Mouse (Mus musculus) intestine, embryonic 15.5 days (tissue): ENCODE results near the gene Tenm2. TPM values are rescaled to one million over a fixed set of nuclear protein-coding genes. Genes with fewer than 3 reads are reported as not detected.
A peak's percentile ranks its signal among the peaks of the same experiment; 100 is the strongest.

Experiments used
- ATAC-seq: fragments of 200-750 bp; cut with Nextera tagmentation; 2 replicates; pipeline ENCODE4 v1.8.0; 2017; ENCODE audit warnings: moderate TSS enrichment, moderate library complexity
- H3K27ac ChIP-seq: fragments of 300-500 bp; sonication (generic); 2 replicates; pipeline ENCODE4 v1.5.1; 2015; ENCODE audit warnings: mild to moderate bottlenecking, inconsistent platforms
- H3K27me3 ChIP-seq: fragments of 300-500 bp; sonication (generic); replicated peaks from 2 replicates; pipeline ENCODE4 v1.6.1; 2015; ENCODE audit warnings: inconsistent platforms
- H3K36me3 ChIP-seq: fragments of 300-500 bp; sonication (generic); 2 replicates; pipeline ENCODE4 v1.6.1; 2015; ENCODE audit warnings: inconsistent platforms
- H3K4me1 ChIP-seq: fragments of 300-500 bp; sonication (generic); replicated peaks from 2 replicates; pipeline ENCODE4 v1.6.1; 2015; ENCODE audit warnings: inconsistent platforms
- H3K4me2 ChIP-seq: fragments of 300-500 bp; sonication (generic); replicated peaks from 2 replicates; pipeline ENCODE4 v1.6.1; 2015; ENCODE audit warnings: mild to moderate bottlenecking, inconsistent platforms
- H3K4me3 ChIP-seq: fragments of 300-500 bp; sonication (generic); replicated peaks from 2 replicates; pipeline ENCODE4 v1.5.1; 2015; ENCODE audit warnings: inconsistent platforms
- H3K9ac ChIP-seq: fragments of 300-500 bp; sonication (generic); 2 replicates; pipeline ENCODE4 v1.6.1; 2015; ENCODE audit warnings: inconsistent platforms
- H3K9me3 ChIP-seq: fragments of 300-500 bp; sonication (generic); 2 replicates; pipeline ENCODE4 v1.6.1; 2016; ENCODE audit warnings: inconsistent platforms
- WGBS: fragments of 180-500 bp; shearing (Covaris S2); methylation state at CpG from one replicate; pipeline ENCODE4 v1.1.7; 2015; 5-methylcytosine and 5-hydroxymethylcytosine counted together
- polyA plus RNA-seq: library from polyadenylated mRNA; unstranded; fragments of >200 nt; fragmentation: Nextera tagmentation; extraction: Ambion mirVana; gene quantifications from 2 replicates; pipeline ENCODE4 v1.2.1, GENCODE M21; 2015

The Tenm2 gene
- polyA plus RNA-seq, 1 experiment from 2014 or later = 0.65 TPM

DNA sequence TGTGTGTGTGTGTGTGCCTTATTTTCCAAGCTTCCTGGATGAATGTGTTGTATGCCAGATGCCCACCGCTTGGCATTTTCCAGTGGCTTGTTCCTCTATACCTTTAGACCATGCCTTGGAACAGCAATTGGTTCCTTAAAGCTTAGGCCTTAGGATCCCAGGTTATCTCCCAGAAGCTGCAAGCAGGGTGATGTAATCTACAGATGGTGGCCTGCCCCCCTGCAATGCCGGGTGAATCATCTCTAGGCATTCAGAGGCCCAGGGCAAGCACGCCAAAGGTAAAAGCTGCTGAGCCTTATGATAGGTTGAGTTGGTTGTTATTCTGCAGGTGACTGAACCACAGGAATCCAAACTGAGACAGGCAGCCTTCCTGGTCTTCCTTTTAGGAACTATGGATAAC lies 1253.0 kb downstream of the Tenm2 start:
- H3K9ac ChIP-seq = no peak overlapping the region
- H3K4me2 ChIP-seq = no peak overlapping the region
- H3K4me3 ChIP-seq = no peak overlapping the region
- no peaks in the 10 kb centered on the region; the same call in 1 of the 2 replicates for H3K27me3 ChIP-seq
- H3K9me3 ChIP-seq = no peaks in the 10 kb centered on the region
- no peaks in the 10 kb centered on the region for H3K36me3 ChIP-seq
- no peak overlapping the region for H3K27ac ChIP-seq
- peaks cover 4% of the 10 kb centered on the region; the same call in 1 of the 2 replicates for H3K4me1 ChIP-seq
- ATAC-seq = no peak
- WGBS = 69% methylated on average over 3 of the region's 3 CpGs

DNA sequence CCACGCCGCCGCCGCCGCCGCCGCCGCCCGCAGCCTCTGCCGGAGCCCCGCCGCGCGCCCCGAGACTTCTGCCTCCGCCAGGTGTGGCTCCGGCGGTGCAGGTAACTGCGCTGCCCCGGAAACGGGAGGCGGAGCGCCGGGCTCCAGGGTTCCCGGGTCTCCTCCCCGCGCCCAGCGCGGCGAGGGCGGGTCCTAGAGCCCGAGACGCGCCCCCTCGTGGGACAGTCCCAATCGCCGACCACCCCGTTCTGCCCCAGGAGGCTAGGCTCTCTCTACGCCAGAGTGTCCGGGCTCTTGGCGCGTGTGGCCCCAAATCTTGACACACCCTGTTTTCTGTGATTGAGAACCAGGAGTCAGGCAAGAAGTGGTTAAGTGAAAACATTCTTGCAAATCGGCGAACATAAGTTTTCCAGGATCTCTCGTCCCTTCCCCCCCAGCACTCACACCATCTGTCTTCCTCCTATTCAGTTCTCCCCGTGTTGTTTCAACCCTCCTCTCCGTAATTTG lies 1255.3 kb downstream of the Tenm2 start, which contains the start of gene Wwc1:
Wwc1 (minus strand) TSS at position 117 of the 507 bp plus-strand sequence.
- H3K27ac ChIP-seq = peak within 1 kb of the TSS; percentile 24
- peaks cover 3% of the 10 kb centered on the region; the same call in 1 of the 2 replicates for H3K4me1 ChIP-seq
- H3K27me3 ChIP-seq = no peaks in the 10 kb centered on the region; the same call in 1 of the 2 replicates
- peak within 1 kb of the TSS; percentile 76 for H3K4me3 ChIP-seq
- WGBS = 0% methylated on average over 26 of the region's 47 CpGs
- no peaks in the 10 kb centered on the region for H3K9me3 ChIP-seq
- H3K9ac ChIP-seq = peak within 1 kb of the TSS; percentile 65
- peak; percentile 89 for ATAC-seq
- peak within 1 kb of the TSS; percentile 93 for H3K4me2 ChIP-seq
- no peaks in the 10 kb centered on the region for H3K36me3 ChIP-seq

DNA sequence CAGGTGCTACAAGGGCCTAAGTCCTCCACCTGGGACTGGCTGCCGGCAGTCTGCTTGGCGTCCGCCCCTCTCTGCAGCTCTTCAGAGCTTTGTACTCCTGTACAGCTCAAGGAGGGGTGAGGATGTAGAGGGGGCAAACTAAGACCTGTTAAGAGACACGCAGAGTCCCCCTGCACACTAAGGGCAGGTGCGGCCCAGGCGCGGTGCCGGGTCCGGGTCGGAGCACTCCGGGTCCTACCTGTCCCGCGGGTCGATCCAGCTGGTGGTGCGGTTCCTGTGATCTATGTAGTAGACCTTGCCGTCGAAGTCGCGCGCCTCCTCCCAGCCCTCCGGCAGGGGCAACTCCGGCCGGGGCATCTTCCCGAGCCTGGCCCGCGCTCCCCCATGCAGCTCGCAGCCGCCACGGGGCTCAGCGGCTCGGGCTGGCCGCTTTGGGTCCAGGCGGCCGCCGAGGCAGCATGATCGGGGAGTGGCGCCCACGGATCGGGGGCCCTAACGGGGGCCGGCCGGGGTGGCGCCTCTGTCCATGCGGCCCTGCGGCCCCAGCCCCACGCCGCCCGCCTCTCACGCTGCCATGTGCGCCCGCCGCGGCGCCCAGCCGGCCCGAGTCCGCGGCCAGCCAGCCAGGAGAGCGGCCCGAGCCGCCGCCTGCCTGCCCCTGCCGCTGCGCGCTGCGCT lies 1255.9 kb downstream of the Tenm2 start:
- H3K9me3 ChIP-seq = no peaks in the 10 kb centered on the region
- H3K4me2 ChIP-seq = peak overlapping the region; percentile 93
- no peaks in the 10 kb centered on the region for H3K36me3 ChIP-seq
- no peaks in the 10 kb centered on the region; the same call in 1 of the 2 replicates for H3K27me3 ChIP-seq
- peak overlapping the region; percentile 65 for H3K9ac ChIP-seq
- H3K4me1 ChIP-seq = peaks cover 5% of the 10 kb centered on the region; the same call in 1 of the 2 replicates
- 0% methylated on average over 63 of the region's 66 CpGs for WGBS
- peak overlapping the region; percentile 76 for H3K4me3 ChIP-seq
- H3K27ac ChIP-seq = peak overlapping the region; percentile 24
- ATAC-seq = peak; percentile 69

DNA sequence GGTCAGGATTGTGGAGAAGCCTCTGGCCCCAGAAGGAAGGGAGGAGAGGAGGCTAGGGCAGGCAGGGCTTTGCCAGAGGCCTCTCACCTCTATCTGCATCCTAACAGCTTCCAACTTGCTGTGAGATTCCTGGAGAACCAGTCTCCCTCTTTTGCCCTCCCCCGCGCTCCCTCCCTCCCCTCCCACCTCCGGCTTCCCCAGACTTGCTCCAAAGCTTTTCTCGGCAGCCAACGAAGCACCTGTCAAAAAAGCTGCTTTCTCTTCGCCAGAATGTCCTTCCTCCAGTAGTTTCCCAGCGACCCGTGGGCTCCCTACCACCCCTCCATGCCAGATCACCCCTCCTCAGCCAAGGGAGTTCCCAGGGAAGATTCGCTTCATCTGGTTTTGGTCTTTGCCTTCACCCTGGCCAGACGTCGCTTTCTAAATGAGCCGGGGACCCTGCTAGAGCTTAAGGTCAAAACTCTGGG lies 1256.5 kb downstream of the Tenm2 start:
- peak overlapping the region; percentile 76 for H3K4me3 ChIP-seq
- H3K27me3 ChIP-seq = no peaks in the 10 kb centered on the region; the same call in 1 of the 2 replicates
- H3K4me2 ChIP-seq = peak overlapping the region; percentile 93
- no peak for ATAC-seq
- H3K9me3 ChIP-seq = no peaks in the 10 kb centered on the region
- H3K9ac ChIP-seq = peak overlapping the region; percentile 65
- peak overlapping the region; percentile 24; the same call in 1 of the 2 replicates for H3K27ac ChIP-seq
- peaks cover 7% of the 10 kb centered on the region; the same call in 1 of the 2 replicates for H3K4me1 ChIP-seq
- no peaks in the 10 kb centered on the region for H3K36me3 ChIP-seq
- 5% methylated on average over 12 of the region's 12 CpGs for WGBS

DNA sequence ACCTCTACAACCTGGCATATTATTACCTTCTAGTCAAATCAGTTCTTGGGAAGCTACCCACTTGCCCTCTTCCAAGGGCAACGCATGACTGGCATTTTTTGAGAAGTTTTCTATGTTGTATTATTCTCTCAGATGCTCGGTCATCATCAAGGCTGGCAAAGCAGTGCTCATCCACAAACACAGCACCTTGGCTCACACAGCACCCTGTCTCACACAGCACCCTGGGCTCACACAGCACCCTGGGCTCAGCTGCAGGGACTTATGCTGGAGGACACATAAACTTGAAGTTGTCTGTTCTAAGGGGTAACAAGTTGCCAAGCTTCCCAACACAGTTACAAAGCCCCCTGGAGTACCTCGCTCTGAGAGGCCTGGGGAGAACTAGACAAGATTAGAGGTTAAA lies 1258.0 kb downstream of the Tenm2 start:
- no peak overlapping the region for H3K27ac ChIP-seq
- no peaks in the 10 kb centered on the region; the same call in 1 of the 2 replicates for H3K27me3 ChIP-seq
- ATAC-seq = no peak
- no peak overlapping the region for H3K9ac ChIP-seq
- H3K36me3 ChIP-seq = no peaks in the 10 kb centered on the region
- WGBS = 83% methylated on average over 3 of the region's 3 CpGs
- H3K4me2 ChIP-seq = peak overlapping the region; percentile 93; the same call in 1 of the 2 replicates
- no peak overlapping the region for H3K4me3 ChIP-seq
- no peaks in the 10 kb centered on the region for H3K9me3 ChIP-seq
- H3K4me1 ChIP-seq = peaks cover 11% of the 10 kb centered on the region; the same call in 1 of the 2 replicates

DNA sequence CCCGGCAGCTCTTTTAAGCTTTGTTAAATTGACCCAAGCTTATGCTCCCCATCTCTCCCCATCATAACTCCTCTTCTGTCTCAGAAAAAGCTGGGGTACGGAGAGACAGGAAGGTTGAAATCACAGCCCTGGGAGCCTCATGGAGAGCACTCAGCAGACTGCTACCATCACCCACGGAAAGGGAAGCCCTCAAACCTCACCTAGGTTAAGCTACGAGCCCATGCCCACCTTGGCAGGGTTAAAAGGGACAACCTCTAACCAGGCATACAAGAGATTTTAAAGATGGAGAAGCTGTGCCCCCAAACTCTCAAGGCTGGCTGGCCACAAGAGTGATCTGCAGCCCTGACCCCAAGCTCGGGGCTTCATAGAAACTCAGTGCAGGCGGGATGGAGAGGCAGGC lies 1258.7 kb downstream of the Tenm2 start:
- Histone ChIP-seq H3K9ac (no peak overlapping the region), H3K9me3 (no peaks in the 10 kb centered on the region), H3K27ac (no peak overlapping the region), H3K4me2 (no peak overlapping the region), H3K36me3 (no peaks in the 10 kb centered on the region), H3K27me3 (no peaks in the 10 kb centered on the region; the same call in 1 of the 2 replicates), H3K4me3 (no peak overlapping the region), H3K4me1 (peaks cover 11% of the 10 kb centered on the region; the same call in 1 of the 2 replicates)
- ATAC-seq = no peak
- WGBS = 66% methylated on average over 6 of the region's 6 CpGs

DNA sequence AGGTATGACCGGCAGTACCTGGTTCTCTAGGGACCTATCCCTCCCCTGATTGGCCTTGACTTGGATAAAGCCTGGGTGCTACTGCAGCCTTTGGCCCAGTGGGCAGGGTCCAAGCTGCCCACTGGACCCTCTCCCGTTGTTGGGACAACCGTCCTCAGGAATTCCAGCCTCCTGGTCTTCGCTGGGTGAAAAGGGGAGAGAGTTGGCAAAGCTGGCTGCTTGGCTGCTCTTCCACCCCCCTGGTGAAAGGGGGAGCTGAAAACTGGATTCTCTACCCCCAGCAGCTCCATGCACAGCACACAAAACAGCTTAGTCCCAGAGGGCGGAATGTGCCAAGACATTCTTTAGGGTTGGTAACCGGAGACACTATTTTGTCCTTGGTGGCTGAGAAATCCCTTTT lies 1259.3 kb downstream of the Tenm2 start:
- Histone ChIP-seq H3K27ac (no peak overlapping the region), H3K4me1 (peaks cover 11% of the 10 kb centered on the region; the same call in 1 of the 2 replicates), H3K27me3 (no peaks in the 10 kb centered on the region; the same call in 1 of the 2 replicates), H3K4me3 (no peak overlapping the region), H3K4me2 (no peak overlapping the region), H3K9me3 (no peaks in the 10 kb centered on the region), H3K36me3 (no peaks in the 10 kb centered on the region), H3K9ac (no peak overlapping the region)
- ATAC-seq = no peak
- WGBS = 55% methylated on average over 6 of the region's 6 CpGs

DNA sequence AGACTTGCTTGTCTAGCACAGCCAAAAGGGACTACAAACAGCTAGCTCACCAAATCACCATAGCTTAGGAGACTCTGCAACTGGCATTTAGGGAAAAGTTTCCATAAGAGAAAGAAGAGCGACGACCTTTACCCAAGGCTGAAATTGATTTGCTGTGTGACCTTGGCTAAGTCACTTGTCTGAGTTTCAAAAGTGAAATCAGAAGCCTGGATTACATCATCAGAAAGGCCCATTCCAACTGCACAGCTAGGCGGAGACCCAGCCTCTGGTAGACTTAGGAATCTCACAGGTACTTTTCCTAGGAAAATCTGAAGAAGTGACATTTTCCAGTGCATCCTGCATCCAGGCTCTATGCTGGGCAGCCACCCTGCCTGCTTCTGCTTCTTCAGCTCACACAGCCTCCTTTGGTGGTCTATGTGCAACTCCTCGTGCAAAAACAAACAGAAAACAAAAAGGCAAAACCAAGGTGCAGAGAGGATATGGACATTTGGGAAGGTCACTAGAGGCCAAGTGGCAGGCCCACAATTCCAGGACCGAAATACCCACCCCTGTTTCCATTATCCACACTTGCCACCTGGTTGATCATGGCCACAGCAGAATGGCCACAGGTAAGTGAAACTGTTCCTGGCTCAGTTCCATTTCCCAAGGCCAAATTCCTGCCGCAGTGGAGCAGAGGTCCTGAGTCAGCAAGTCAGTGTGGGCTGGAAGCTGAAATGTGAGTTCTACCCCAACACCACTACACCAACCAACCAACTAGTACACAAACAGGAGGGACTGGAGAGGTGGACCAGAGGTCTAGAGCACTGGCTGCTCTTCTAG lies 1260.9 kb downstream of the Tenm2 start:
- no peaks in the 10 kb centered on the region for H3K27me3 ChIP-seq
- no peaks in the 10 kb centered on the region for H3K36me3 ChIP-seq
- no peak overlapping the region for H3K9ac ChIP-seq
- H3K27ac ChIP-seq = no peak overlapping the region
- no peak overlapping the region for H3K4me2 ChIP-seq
- WGBS = 83% methylated on average over 6 of the region's 6 CpGs
- peaks cover 15% of the 10 kb centered on the region; the same call in 1 of the 2 replicates for H3K4me1 ChIP-seq
- no peaks in the 10 kb centered on the region for H3K9me3 ChIP-seq
- H3K4me3 ChIP-seq = no peak overlapping the region
- ATAC-seq = no peak

DNA sequence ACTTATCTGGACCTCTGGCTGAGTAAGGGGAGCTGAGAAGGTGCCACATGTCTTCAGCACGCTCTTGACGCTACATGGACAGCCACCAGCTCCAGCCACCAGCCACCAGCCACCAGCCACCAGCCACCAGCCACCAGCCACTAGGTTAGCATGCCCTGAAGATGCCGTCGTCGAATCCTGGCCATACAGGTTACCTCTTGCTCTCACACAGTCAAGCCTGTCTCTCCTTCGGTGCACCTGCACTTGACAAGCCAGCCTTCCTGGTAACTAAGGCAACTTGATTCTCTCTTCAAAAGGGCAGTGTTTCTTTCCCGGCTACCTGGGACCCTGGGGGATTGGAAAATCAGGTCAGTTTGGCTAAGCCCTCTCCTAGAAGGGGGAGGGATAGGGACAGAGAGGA lies 1262.6 kb downstream of the Tenm2 start:
- no peak overlapping the region for H3K9ac ChIP-seq
- no peak for ATAC-seq
- H3K27ac ChIP-seq = no peak overlapping the region
- H3K27me3 ChIP-seq = no peaks in the 10 kb centered on the region
- no peaks in the 10 kb centered on the region for H3K9me3 ChIP-seq
- peaks cover 15% of the 10 kb centered on the region; the same call in 1 of the 2 replicates for H3K4me1 ChIP-seq
- H3K36me3 ChIP-seq = no peaks in the 10 kb centered on the region
- H3K4me2 ChIP-seq = no peak overlapping the region
- no peak overlapping the region for H3K4me3 ChIP-seq
- WGBS = 61% methylated on average over 7 of the region's 7 CpGs

DNA sequence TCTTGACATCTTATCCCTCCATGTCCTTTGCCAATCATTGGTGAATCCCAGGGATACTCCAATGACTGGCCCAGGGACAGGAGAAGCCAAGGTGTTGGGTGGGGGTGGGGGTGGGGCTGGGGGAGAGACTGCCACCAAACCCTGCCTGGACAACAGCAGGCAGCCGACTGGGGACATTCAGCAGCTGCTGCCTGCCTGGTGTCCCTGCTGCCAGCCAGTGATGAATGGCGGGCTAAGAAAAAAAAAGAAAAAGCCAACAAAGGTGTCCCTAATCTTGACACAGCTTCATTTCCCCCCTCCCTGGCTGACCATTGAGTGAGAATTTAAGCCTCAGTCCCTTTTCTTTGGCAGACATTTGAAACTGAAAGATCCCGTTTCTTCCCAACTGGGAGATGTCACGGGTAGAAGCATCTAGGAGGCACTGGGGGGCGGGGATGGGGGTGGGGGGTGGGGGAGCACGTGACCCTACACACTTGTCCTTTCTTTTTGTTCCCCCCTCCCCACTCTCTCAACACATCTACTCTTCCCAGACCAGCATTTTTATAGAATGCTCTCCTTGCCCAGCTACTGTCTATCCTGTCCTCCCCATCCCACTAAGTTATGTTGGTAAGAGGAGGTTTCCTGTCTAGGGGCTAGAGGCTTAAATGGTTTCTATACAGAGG lies 1263.4 kb downstream of the Tenm2 start:
- Histone ChIP-seq H3K27ac (0 out of 2 replicates have a peak overlapping the region, but pooled peaks have one; percentile 78), H3K9me3 (no peaks in the 10 kb centered on the region), H3K4me2 (peak overlapping the region; percentile 39; the same call in 1 of the 2 replicates), H3K4me3 (no peak overlapping the region), H3K27me3 (no peaks in the 10 kb centered on the region), H3K36me3 (no peaks in the 10 kb centered on the region), H3K9ac (no peak overlapping the region), H3K4me1 (peaks cover 15% of the 10 kb centered on the region; the same call in 1 of the 2 replicates)
- ATAC-seq = no peak
- WGBS = 30% methylated on average over 6 of the region's 6 CpGs

DNA sequence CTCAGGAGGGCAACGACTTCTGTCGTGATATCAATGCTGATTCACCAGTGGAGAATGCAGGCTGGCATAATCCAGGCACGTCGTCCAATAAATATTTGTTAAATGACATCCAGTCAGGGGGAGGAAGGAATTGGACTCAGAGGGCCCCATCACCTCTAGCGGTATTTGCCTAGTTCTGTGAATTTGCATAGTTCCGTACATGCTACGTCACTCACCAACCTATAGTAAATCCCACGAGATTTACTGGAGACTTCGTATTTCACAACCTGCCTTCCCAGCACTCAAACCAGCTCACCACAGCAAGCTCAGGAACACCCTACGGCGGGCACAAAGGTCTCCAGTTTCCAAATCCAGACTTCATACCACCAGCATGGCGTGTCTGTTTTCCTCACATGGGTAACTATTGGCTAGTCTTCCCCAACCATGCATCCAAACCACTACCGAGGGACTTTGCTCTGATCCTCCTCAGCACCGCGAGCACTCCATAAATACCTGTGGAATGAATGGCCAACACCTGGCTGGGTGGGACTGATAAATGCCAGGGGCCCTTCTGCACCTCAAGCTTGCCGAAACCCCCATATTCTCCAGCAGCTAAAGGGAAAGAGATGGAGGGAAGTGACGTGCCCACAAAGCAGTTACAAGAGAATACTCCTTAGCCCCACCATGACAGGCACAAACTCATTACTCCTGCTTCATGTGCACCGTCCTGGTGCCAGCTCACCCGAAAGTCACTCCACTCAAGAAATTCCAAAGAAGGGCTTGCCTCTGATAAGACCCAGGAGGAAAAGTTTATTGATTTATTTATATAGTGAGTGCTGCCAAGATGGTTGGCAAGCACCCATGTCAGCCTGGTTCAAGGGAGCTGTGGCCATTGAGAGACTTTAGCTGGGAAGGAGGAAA lies 1264.7 kb downstream of the Tenm2 start:
- no peaks in the 10 kb centered on the region for H3K36me3 ChIP-seq
- H3K9ac ChIP-seq = no peak overlapping the region
- peaks cover 12% of the 10 kb centered on the region; the same call in 1 of the 2 replicates for H3K4me1 ChIP-seq
- 59% methylated on average over 19 of the region's 19 CpGs for WGBS
- H3K27ac ChIP-seq = peak overlapping the region; percentile 78
- H3K4me2 ChIP-seq = peak overlapping the region; percentile 39
- no peaks in the 10 kb centered on the region for H3K9me3 ChIP-seq
- no peaks in the 10 kb centered on the region for H3K27me3 ChIP-seq
- 0 out of 2 replicates have a peak overlapping the region, but pooled peaks have one; percentile 3 for H3K4me3 ChIP-seq
- ATAC-seq = peak; percentile 82
